Mouse (Mus musculus) lung, postnatal 0 days (tissue): ENCODE measurements at regions not wholly inside any gene's neighbourhood (a gene's known extent, or its start where the extent isn't known, plus 50 kb on each side); places are given as distances from the start of the nearest gene placed in this dataset.

Experiments used
- ATAC-seq: fragments of 200-750 bp; cut with Nextera tagmentation; 2 replicates; pipeline ENCODE4 v1.8.0; 2017; ENCODE audit warnings: moderate library complexity
- DNase-seq: peaks from one replicate; pipeline ENCODE4 v3.0.0-alpha.2; 2016; ENCODE audit warnings: low spot score
- H3K27ac ChIP-seq: fragments of 300-500 bp; sonication (generic); 2 replicates; pipeline ENCODE4 v1.5.1; 2014; ENCODE audit warnings: antibody characterized with exemption, mild to moderate bottlenecking, low read length, mixed read lengths
- H3K27me3 ChIP-seq: fragments of 300-500 bp; sonication (generic); replicated peaks from 2 replicates; pipeline ENCODE4 v1.6.1; 2014; ENCODE audit warnings: low read length, mixed read lengths; ENCODE audit not compliant: insufficient read depth
- H3K36me3 ChIP-seq: fragments of 300-500 bp; sonication (generic); 2 replicates; pipeline ENCODE4 v1.6.1; 2014; ENCODE audit warnings: low read length, mixed read lengths; ENCODE audit not compliant: insufficient read depth
- H3K4me1 ChIP-seq: fragments of 300-500 bp; sonication (generic); 2 replicates; pipeline ENCODE4 v1.6.1; 2014; ENCODE audit warnings: antibody characterized with exemption, low read depth, low read length, mixed read lengths; ENCODE audit not compliant: insufficient read depth
- H3K4me2 ChIP-seq: fragments of 300-500 bp; sonication (generic); replicated peaks from 2 replicates; pipeline ENCODE4 v1.6.1; 2014; ENCODE audit warnings: low read depth, mild to moderate bottlenecking, low read length, moderate library complexity, mixed read lengths
- H3K4me3 ChIP-seq: fragments of 300-500 bp; sonication (generic); 2 replicates; pipeline ENCODE4 v1.5.1; 2014; ENCODE audit warnings: low read depth, low read length
- H3K9ac ChIP-seq: fragments of 300-500 bp; sonication (generic); replicated peaks from 2 replicates; pipeline ENCODE4 v1.6.1; 2014; ENCODE audit warnings: low read depth, mild to moderate bottlenecking
- H3K9me3 ChIP-seq: fragments of 300-500 bp; sonication (generic); 2 replicates; pipeline ENCODE4 v1.6.1; 2016; ENCODE audit warnings: low read length, mixed read lengths
- CTCF ChIP-seq: IDR thresholded peaks from 2 replicates; pipeline ENCODE4 v1.5.1; 2016; ENCODE audit warnings: antibody characterized with exemption, mild to moderate bottlenecking
- EP300 ChIP-seq: IDR thresholded peaks from 2 replicates; pipeline ENCODE4 v1.6.1; 2016; ENCODE audit warnings: antibody characterized with exemption, mild to moderate bottlenecking, control low read depth
- WGBS: fragments of 180-500 bp; shearing (Covaris S2); extraction: QIAGEN DNeasy Blood & Tissue Kit; methylation state at CpG from one replicate; pipeline ENCODE4 v1.1.7; 2014; 5-methylcytosine and 5-hydroxymethylcytosine counted together

GRCm38 (mm10) chr10:107976392-107976965 lies 64.5 kb upstream of the Otogl start:
- DNase-seq (no peak), ATAC-seq (no peak)
- TF ChIP-seq EP300: no peak
- TF ChIP-seq CTCF: no peak
- no peaks in the 10 kb centered on the region for H3K36me3 ChIP-seq
- WGBS: 91% methylated on average over 3 of the region's 3 CpGs
- H3K4me3 ChIP-seq: no peak overlapping the region
- no peak overlapping the region for H3K4me2 ChIP-seq
- H3K27ac ChIP-seq: no peak overlapping the region
- H3K9ac ChIP-seq: no peak overlapping the region
- H3K4me1 ChIP-seq: no peaks in the 10 kb centered on the region
- H3K27me3 ChIP-seq: no peaks in the 10 kb centered on the region
- no peaks in the 10 kb centered on the region for H3K9me3 ChIP-seq

- no peak overlapping the region for H3K4me3 ChIP-seq
- no peaks in the 10 kb centered on the region for H3K36me3 ChIP-seq
- H3K27me3 ChIP-seq: no peaks in the 10 kb centered on the region
- TF ChIP-seq CTCF (no peak), EP300 (no peak)
- H3K4me1 ChIP-seq: no peaks in the 10 kb centered on the region
- DNase-seq (no peak), ATAC-seq (no peak)
- H3K9me3 ChIP-seq: no peaks in the 10 kb centered on the region
- H3K4me2 ChIP-seq: no peak overlapping the region
- H3K9ac ChIP-seq: no peak overlapping the region
- H3K27ac ChIP-seq: no peak overlapping the region
Measured at GRCm38 (mm10) chr10:107971748-107972147, 59.8 kb upstream of the Otogl start.

GRCm38 (mm10) chr10:107966996-107967395 lies 55.1 kb upstream of the Otogl start:
- H3K36me3 ChIP-seq: no peaks in the 10 kb centered on the region
- H3K4me2 ChIP-seq: no peak overlapping the region
- no peaks in the 10 kb centered on the region for H3K9me3 ChIP-seq
- 82% methylated on average over 11 of the region's 11 CpGs for WGBS
- no peak overlapping the region for H3K4me3 ChIP-seq
- H3K4me1 ChIP-seq: no peaks in the 10 kb centered on the region
- no peak for ATAC-seq
- H3K27me3 ChIP-seq: no peaks in the 10 kb centered on the region
- H3K9ac ChIP-seq: no peak overlapping the region
- DNase-seq: no peak
- H3K27ac ChIP-seq: no peak overlapping the region
- TF ChIP-seq CTCF (no peak), EP300 (no peak)

- WGBS: 61% methylated on average over 1 of the region's 1 CpGs
- Histone ChIP-seq H3K36me3 (no peaks in the 10 kb centered on the region), H3K27me3 (no peaks in the 10 kb centered on the region), H3K4me2 (no peak overlapping the region), H3K27ac (no peak overlapping the region), H3K4me1 (no peaks in the 10 kb centered on the region), H3K4me3 (no peak overlapping the region), H3K9ac (no peak overlapping the region), H3K9me3 (no peaks in the 10 kb centered on the region)
- DNase-seq (no peak), ATAC-seq (no peak)
- no peak for TF ChIP-seq EP300
- TF ChIP-seq CTCF: no peak
Measured at GRCm38 (mm10) chr10:107964022-107964421, 52.1 kb upstream of the Otogl start.

GRCm38 (mm10) chr10:107962130-107962529 lies 50.2 kb upstream of the Otogl start:
- H3K36me3 ChIP-seq: no peaks in the 10 kb centered on the region
- no peaks in the 10 kb centered on the region for H3K9me3 ChIP-seq
- no peaks in the 10 kb centered on the region for H3K4me1 ChIP-seq
- DNase-seq (no peak), ATAC-seq (no peak)
- TF ChIP-seq CTCF (no peak), EP300 (no peak)
- H3K4me2 ChIP-seq: no peak overlapping the region
- no peak overlapping the region for H3K9ac ChIP-seq
- no peak overlapping the region for H3K4me3 ChIP-seq
- no peaks in the 10 kb centered on the region for H3K27me3 ChIP-seq
- WGBS: 89% methylated on average over 3 of the region's 3 CpGs
- H3K27ac ChIP-seq: no peak overlapping the region
